Mouse (Mus musculus) layer of hippocampus, postnatal 25 days (tissue): Measurements from ENCODE around the gene Ndufb10. TPM values are rescaled to one million over a fixed set of nuclear protein-coding genes. Genes with fewer than 3 reads are reported as not detected.

ENCODE experiments used
- DNase-seq, 2 experiments: peaks; one replicate each; pipeline ENCODE4 v3.0.0; 2022; ENCODE audit warnings: mixed read lengths in 2 of 2, low spot score in 1 of 2; ENCODE audit errors: extremely low spot score in 1 of 2
- total RNA-seq, 2 experiments: library from RNA; stranded (reverse); gene quantifications; 2 replicates each; pipeline ENCODE4 v1.2.3; 2021

The Ndufb10 gene
- 100 to 1,000 TPM; 201 to 234 TPM for total RNA-seq

- peak; percentile 96 to 99 for DNase-seq
Observed at GRCm38 (mm10) chr17:24724184-24724583, at the start of gene Ndufb10. Gene Ndufb10 (minus strand): TSS chr17:24724478.

DNA sequence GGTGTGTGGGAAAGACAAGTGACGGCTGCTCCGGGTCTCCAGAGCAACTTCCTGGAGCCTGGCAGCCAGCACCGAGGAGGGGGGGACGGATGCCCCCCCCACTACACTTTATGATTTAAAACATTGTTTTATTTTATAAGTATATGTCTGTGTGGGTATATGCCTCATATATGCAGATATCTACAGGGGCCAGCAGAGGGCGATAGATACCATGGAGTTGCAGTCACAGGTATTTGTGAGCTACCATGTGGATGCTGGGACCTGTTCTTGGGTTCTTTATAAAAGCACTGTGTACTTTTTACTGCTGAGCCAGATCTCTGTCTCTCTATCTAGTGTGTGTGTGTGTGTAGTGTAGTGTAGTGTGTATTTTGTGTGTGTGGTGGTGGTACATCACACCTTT, 49.0 kb upstream of the Ndufb10 start:
- no peak for DNase-seq

DNA sequence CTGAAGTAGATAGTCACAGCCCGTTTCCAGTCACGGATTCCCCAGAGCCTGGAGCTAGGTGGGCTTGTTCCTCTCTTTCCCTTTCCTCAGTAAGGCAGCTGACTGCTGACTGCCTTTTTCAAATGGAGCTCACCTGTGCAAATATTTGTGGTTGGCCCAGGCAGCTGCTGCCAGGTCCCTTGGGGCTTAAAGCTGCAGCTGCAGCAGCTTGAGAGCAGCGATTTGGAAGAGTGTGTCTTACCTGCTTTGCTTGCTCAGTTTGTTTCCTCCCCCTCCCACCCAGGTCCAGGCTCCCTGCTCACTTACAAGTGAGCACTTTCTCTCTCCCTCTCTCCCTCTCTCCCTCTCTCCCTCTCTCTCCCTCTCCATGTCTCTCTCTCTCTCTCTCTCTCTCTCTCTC, 44.9 kb upstream of the Ndufb10 start:
- no peak for DNase-seq

GRCm38 (mm10) chr17:24766266-24766875, 42.1 kb upstream of the Ndufb10 start:
- DNase-seq = no peak

GRCm38 (mm10) chr17:24765016-24765905, 41.0 kb upstream of the Ndufb10 start:
- no peak for DNase-seq

GRCm38 (mm10) chr17:24761121-24761520, 36.8 kb upstream of the Ndufb10 start:
- DNase-seq = no peak

- no peak for DNase-seq
Observed at GRCm38 (mm10) chr17:24757394-24757793, 33.1 kb upstream of the Ndufb10 start.

GRCm38 (mm10) chr17:24752415-24753394, 28.4 kb upstream of the Ndufb10 start, which contains the start of gene Hs3st6:
Gene Hs3st6 (plus strand): TSS chr17:24752988.
- no peak for DNase-seq

DNA sequence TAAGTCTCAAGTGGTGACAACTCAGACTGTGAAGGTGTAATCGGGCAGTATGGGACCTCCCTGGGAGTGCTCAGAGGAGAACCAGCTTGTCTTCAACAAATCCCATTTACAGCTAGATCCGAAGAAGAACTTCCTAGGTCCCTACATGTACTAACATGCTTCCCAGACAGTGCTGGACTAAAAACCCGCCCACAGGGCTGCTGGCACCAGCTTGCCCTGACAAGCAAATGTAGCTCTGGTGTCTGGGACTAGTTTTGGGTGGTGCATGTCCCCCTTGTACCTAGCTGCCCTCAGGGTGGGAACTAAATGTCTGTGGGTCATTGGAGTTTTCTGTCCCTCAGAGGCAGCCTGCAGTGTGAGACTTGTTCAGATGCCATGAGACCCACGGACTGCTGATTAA, 27.2 kb upstream of the Ndufb10 start:
- DNase-seq = no peak

- no peak for DNase-seq
Observed at GRCm38 (mm10) chr17:24746986-24747385, 22.7 kb upstream of the Ndufb10 start.

- DNase-seq = peak; percentile 70 to 93
Observed at GRCm38 (mm10) chr17:24745526-24746497, 21.5 kb upstream of the Ndufb10 start.

DNA sequence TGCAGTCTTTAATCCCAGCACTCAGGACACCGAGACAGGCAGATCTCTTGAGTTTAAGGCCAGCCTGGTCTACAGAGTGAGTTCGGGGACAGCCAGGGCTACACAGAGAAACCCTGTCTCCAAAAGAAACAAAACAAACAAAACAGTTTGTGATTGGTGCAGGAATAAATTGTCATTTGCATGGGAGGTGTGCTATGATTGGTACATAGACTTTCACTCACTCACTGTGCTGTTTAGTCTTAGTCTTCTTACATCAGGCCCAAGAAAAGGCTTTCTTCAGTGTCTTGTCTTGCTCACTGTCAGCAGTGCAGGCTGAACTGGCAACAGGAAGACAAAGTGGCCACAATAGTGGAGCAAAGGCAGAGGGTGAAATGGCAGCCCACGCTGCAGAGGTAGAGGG, 20.1 kb upstream of the Ndufb10 start:
- DNase-seq = no peak

DNA sequence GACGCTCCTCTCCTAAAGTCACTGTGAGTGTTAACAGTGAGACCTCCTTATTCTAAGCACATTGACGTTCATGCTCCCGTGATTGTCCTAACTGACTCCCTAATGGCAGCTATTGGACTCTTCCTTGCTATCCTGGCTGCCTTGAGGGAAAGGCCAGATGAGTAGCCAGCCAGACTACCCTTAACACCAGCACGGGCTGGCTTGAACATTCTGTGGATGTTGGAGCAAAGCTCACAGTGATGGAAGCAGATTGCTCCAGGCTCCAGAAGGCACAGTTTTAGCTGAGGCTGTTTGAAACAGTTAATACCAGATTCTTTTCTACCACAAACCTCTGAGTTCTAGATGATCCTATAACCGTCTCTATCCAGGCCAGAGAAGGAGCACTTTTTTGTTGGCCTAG, 19.6 kb upstream of the Ndufb10 start:
- no peak for DNase-seq

DNA sequence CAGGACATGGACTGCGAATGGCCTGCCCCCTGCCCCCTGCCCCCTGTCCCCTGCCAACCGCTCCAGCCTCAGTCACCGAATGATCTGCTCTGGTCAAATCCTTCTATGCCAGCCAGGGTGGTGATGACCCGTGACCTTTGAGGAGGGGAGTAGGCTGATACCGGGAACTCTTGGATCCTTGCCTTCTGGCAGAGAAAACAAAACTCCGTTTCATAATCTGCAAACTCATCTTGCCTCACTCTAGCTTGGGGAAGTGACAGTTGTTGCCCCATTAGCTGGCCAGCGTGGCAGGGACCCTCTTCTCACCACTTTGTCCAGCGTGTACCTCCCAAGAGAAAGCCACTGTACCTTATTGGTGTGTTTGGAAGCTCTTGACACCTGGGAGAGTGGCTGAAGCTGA, 18.0 kb upstream of the Ndufb10 start:
- DNase-seq = no peak

DNA sequence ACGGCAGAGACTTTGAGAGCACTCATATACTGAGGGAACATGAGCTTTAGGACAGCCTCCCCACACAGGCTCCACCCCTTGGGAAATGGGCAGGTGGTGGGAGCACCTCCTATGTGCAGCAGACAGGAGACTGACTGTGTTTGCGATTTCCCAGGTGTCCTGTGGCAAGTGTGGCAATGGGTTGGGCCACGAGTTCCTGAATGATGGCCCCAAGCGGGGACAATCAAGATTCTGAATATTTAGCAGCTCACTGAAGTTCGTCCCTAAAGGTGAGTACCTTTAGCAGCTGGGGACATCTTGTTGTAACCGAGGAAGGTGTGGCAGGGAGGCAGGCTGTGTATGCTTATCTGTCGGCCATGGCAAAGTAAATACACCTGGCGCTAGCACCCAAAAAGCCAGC, 15.6 kb upstream of the Ndufb10 start:
- DNase-seq = no peak

- no peak for DNase-seq
Observed at GRCm38 (mm10) chr17:24738238-24738637, 14.0 kb upstream of the Ndufb10 start.

- DNase-seq = no peak
Observed at GRCm38 (mm10) chr17:24737135-24737810, 13.0 kb upstream of the Ndufb10 start.

- DNase-seq = peak; percentile 64 to 74
Observed at GRCm38 (mm10) chr17:24736330-24737051, 12.2 kb upstream of the Ndufb10 start, which contains the start of gene Msrb1. Gene Msrb1 (plus strand): TSS chr17:24736642.
